Mouse (Mus musculus): ENCODE measurements around the gene Olfr1359.
"Not testable (repeated sequence)": the region's sequence is repeated elsewhere in the genome, so short reads cannot be mapped to it uniquely, and the experiment has no call there.

DNA sequence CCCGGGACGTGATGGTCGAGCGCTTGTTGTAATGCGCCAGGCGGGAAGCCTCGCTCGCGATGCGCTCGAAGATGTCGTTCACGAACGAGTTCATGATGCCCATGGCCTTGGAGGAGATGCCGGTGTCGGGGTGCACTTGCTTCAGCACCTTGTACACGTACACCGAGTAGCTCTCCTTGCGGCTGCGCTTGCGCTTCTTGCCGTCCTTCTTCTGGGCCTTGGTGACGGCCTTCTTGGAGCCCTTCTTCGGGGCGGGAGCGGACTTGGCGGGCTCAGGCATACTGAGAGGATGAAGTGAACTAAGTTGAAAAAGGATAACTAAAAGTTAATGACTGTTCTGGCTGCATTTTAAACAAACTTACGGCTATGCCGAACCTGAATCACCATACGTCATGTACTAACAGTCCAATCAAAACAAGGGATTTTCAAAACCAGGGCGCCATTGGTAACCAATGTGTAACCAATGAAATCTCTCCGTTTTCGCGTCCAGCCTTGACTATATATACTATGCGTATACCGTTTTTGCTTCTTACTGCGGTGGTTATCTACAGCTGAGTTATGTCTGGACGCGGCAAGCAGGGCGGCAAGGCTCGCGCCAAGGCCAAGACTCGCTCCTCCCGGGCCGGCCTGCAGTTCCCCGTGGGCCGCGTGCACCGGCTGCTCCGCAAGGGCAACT lies 18.1 kb downstream of the Olfr1359 start, which contains the start of the genes Hist1h2bl and Hist1h2ai:
- peak; percentile 62; the same call in 1 of the 2 replicates for TF ChIP-seq POLR2A (IDR thresholded peaks at IDR 0.05; ENCODE audit: borderline replicate concordance, extremely low read depth, insufficient read depth, insufficient read length, poor library complexity, severe bottlenecking)
- not testable (repeated sequence) for TF ChIP-seq CTCF (IDR thresholded peaks at IDR 0.05; ENCODE audit: borderline replicate concordance, extremely low read depth, insufficient read depth, insufficient read length)

Measured in brain, embryonic 14.5 days (tissue).